Mouse (Mus musculus): ENCODE measurements around the gene L2hgdh.

Gene L2hgdh

GRCm38 (mm10) chr12:69674576-69675537 is 49.8 kb downstream of the L2hgdh start:
- no peak for DNase-seq (ENCODE audit: extremely low spot score, low spot score)

GRCm38 (mm10) chr12:69674176-69674575 is 50.5 kb downstream of the L2hgdh start:
- DNase-seq (ENCODE audit: extremely low spot score, low spot score) = no peak

- no peak for DNase-seq (ENCODE audit: extremely low spot score, low spot score)
These were observed 58.0 kb downstream of the L2hgdh start for GRCm38 (mm10) chr12:69666721-69667120.

GRCm38 (mm10) chr12:69661658-69662057 is 63.0 kb downstream of the L2hgdh start:
- no peak for DNase-seq (ENCODE audit: extremely low spot score, low spot score)

- peak; percentile 38 for DNase-seq (ENCODE audit: extremely low spot score, low spot score)
These were observed 70.7 kb downstream of the L2hgdh start for GRCm38 (mm10) chr12:69653973-69654372.

GRCm38 (mm10) chr12:69649511-69649910 is 75.2 kb downstream of the L2hgdh start:
- DNase-seq (ENCODE audit: extremely low spot score, low spot score) = no peak

- no peak for DNase-seq (ENCODE audit: extremely low spot score, low spot score)
These were observed 78.7 kb downstream of the L2hgdh start for GRCm38 (mm10) chr12:69645821-69646616.

- DNase-seq (ENCODE audit: extremely low spot score, low spot score) = no peak
These were observed 79.8 kb downstream of the L2hgdh start for GRCm38 (mm10) chr12:69644877-69645276.

- DNase-seq (ENCODE audit: extremely low spot score, low spot score) = no peak
These were observed 81.8 kb downstream of the L2hgdh start for GRCm38 (mm10) chr12:69642877-69643276.

All from neural tube, embryonic 10.5 days (tissue).